Mouse (Mus musculus): ENCODE results near the gene Esrrg. TPM values are rescaled to one million over a fixed set of nuclear protein-coding genes. Genes with fewer than 3 reads are reported as not detected.

Gene Esrrg
- polyA plus RNA-seq, 1 experiment from 2014 or later, result 14.6 TPM

DNA sequence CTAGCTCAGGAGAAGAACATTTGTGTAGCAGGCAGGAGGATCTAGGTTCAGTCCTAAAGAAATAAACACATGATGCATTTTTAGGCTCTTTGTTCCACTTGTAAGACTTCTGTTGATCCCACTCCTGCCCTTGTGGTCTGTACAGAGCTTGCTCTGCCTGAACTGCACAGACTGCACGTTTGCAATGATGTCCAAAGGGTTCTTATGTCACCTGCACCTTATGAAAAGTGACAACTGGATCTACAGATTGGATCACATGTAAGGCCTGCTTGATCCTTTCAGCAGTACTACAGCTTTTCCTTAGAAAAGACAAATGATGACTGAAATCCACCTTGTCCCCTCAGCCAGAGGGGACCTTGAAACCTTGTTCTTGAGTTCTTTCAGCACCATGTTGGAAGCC lies 70.7 kb downstream of the Esrrg start:
- Histone ChIP-seq H3K9me3 (ENCODE audit: control insufficient read depth, low read length) (no peaks in the 10 kb centered on the region), H3K9ac (ENCODE audit: low read depth, low read length) (no peak overlapping the region), H3K4me1 (replicated peaks; ENCODE audit: control insufficient read depth, insufficient read depth, low read length) (no peaks in the 10 kb centered on the region), H3K4me3 (ENCODE audit: low read depth, low read length) (no peak overlapping the region), H3K4me2 (replicated peaks; ENCODE audit: low read depth, low read length) (no peak overlapping the region), H3K27ac (ENCODE audit: low read depth, low read length) (no peak overlapping the region), H3K36me3 (ENCODE audit: control insufficient read depth, insufficient read depth, low read length) (no peaks in the 10 kb centered on the region), H3K27me3 (ENCODE audit: control insufficient read depth, insufficient read depth, low read length) (no peaks in the 10 kb centered on the region)
- no peak for ATAC-seq (ENCODE audit: low FRiP score)
- 67% methylated on average over 1 of the region's 1 CpGs for WGBS
- no peak for DNase-seq (ENCODE audit: low spot score)

DNA sequence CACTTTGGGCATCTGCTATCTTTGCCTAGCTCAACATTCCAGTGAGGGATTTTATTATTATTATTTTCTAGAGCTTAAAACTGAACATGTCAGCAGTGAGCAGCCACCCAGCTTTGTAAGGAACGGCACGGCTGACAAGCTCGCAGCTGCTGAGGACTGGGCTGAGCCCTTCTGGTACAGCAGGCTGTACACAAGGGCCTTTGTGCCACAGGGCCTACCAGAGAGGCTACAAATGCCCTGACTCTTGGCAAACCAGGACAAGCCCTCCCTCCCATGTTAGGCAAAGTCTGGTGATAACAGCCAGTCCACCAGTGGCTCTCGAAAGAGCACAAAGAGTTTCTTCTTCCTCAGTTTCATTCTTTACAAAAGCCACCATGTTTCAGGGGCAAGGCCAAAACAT lies 75.9 kb downstream of the Esrrg start:
- no peak for ATAC-seq (ENCODE audit: low FRiP score)
- H3K36me3 ChIP-seq (ENCODE audit: control insufficient read depth, insufficient read depth, low read length), result no peaks in the 10 kb centered on the region
- no peaks in the 10 kb centered on the region for H3K9me3 ChIP-seq (ENCODE audit: control insufficient read depth, low read length)
- no peak for DNase-seq (ENCODE audit: low spot score)
- no peak overlapping the region for H3K9ac ChIP-seq (ENCODE audit: low read depth, low read length)
- H3K4me2 ChIP-seq (replicated peaks; ENCODE audit: low read depth, low read length), result no peak overlapping the region
- no peak overlapping the region for H3K27ac ChIP-seq (ENCODE audit: low read depth, low read length)
- 90% methylated on average over 4 of the region's 4 CpGs for WGBS
- H3K4me3 ChIP-seq (ENCODE audit: low read depth, low read length), result no peak overlapping the region
- no peaks in the 10 kb centered on the region for H3K27me3 ChIP-seq (ENCODE audit: control insufficient read depth, insufficient read depth, low read length)
- H3K4me1 ChIP-seq (replicated peaks; ENCODE audit: control insufficient read depth, insufficient read depth, low read length), result no peaks in the 10 kb centered on the region

DNA sequence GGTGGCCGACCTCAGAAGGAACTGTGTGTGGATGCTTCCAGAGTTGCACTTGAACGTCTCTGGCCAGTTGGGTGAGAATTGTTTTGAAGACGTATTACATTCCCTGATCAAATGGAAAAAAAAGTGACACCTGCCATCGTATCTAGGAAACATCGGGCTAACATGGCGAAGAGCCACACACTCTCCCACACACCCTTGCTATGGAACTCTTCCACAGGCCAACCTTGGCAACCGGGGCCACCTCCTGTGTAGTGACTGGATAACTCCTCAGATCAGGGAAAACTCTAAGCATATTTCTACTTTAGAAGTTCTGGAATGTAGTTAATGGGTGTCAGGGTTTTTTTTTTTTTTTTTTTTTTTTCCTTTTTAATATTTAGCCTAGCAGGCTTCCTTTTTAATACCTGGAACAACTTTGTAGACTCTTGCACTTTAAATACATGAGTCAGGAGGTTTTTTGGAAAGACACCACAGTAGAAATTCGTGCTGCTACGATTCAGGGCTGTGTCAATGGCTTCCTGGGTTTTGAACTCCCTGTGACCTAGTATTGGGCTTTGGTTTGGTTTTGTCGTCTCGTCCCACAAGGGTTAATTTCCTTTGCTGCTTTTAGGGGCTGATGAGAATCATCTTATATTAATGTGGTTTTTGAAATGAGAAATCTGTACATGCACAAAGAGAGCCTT lies 83.4 kb downstream of the Esrrg start:
- Histone ChIP-seq H3K27ac (ENCODE audit: low read depth, low read length) (no peak overlapping the region), H3K4me1 (replicated peaks; ENCODE audit: control insufficient read depth, insufficient read depth, low read length) (no peaks in the 10 kb centered on the region), H3K36me3 (ENCODE audit: control insufficient read depth, insufficient read depth, low read length) (no peaks in the 10 kb centered on the region), H3K4me3 (ENCODE audit: low read depth, low read length) (no peak overlapping the region), H3K9ac (ENCODE audit: low read depth, low read length) (no peak overlapping the region), H3K9me3 (ENCODE audit: control insufficient read depth, low read length) (no peaks in the 10 kb centered on the region), H3K27me3 (ENCODE audit: control insufficient read depth, insufficient read depth, low read length) (no peaks in the 10 kb centered on the region), H3K4me2 (replicated peaks; ENCODE audit: low read depth, low read length) (no peak overlapping the region)
- ATAC-seq (ENCODE audit: low FRiP score) (no peak), DNase-seq (ENCODE audit: low spot score) (no peak)
- 90% methylated on average over 11 of the region's 11 CpGs for WGBS

DNA sequence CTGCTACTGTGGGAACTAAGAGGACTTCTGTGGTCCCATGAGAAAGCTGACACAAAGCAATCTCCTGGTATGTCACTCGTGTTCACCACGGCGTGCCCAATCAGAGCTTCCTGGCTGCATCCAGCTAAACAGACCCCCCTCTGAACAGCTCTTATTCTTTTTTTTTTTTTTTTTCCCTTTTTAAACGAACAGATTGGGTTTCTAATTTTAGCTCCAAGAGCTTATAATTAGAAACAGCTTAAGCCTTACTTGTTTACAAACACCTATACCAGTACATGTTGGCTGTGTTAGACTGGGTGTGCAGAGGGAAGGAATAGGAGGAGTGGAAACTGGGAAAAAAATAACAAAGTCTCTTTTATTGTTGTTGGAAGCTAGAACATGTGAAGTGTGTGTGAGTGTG lies 86.3 kb downstream of the Esrrg start:
- no peak overlapping the region for H3K4me3 ChIP-seq (ENCODE audit: low read depth, low read length)
- no peak overlapping the region for H3K9ac ChIP-seq (ENCODE audit: low read depth, low read length)
- ATAC-seq (ENCODE audit: low FRiP score), result no peak
- H3K36me3 ChIP-seq (ENCODE audit: control insufficient read depth, insufficient read depth, low read length), result no peaks in the 10 kb centered on the region
- H3K4me2 ChIP-seq (replicated peaks; ENCODE audit: low read depth, low read length), result no peak overlapping the region
- 57% methylated on average over 4 of the region's 4 CpGs for WGBS
- H3K27ac ChIP-seq (ENCODE audit: low read depth, low read length), result no peak overlapping the region
- DNase-seq (ENCODE audit: low spot score), result no peak
- no peaks in the 10 kb centered on the region for H3K27me3 ChIP-seq (ENCODE audit: control insufficient read depth, insufficient read depth, low read length)
- H3K9me3 ChIP-seq (ENCODE audit: control insufficient read depth, low read length), result no peaks in the 10 kb centered on the region
- no peaks in the 10 kb centered on the region for H3K4me1 ChIP-seq (replicated peaks; ENCODE audit: control insufficient read depth, insufficient read depth, low read length)

DNA sequence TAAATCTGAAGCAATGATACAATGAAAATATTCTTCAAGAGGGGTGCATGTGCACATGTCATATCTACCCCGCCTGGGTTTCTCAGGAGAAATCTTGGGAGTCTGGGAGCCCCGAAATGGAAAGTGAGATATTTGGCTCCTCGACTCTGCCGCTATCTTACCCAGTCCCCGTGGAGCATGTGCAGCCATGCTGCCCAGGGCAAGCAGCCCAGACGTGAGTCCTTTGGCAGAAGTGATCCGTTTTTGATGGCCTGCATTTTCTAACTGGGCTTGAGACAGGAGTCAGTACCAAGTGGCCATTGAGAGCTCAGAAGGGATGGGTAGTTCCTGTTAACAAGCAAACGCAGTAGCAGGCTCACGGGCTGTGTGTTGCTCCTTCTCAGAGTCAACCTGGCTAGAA lies 89.6 kb downstream of the Esrrg start:
- no peaks in the 10 kb centered on the region for H3K9me3 ChIP-seq (ENCODE audit: control insufficient read depth, low read length)
- WGBS, result 90% methylated on average over 9 of the region's 9 CpGs
- no peaks in the 10 kb centered on the region for H3K27me3 ChIP-seq (ENCODE audit: control insufficient read depth, insufficient read depth, low read length)
- no peak for DNase-seq (ENCODE audit: low spot score)
- H3K4me2 ChIP-seq (replicated peaks; ENCODE audit: low read depth, low read length), result no peak overlapping the region
- H3K4me1 ChIP-seq (replicated peaks; ENCODE audit: control insufficient read depth, insufficient read depth, low read length), result no peaks in the 10 kb centered on the region
- H3K4me3 ChIP-seq (ENCODE audit: low read depth, low read length), result no peak overlapping the region
- H3K9ac ChIP-seq (ENCODE audit: low read depth, low read length), result no peak overlapping the region
- no peak overlapping the region for H3K27ac ChIP-seq (ENCODE audit: low read depth, low read length)
- no peaks in the 10 kb centered on the region for H3K36me3 ChIP-seq (ENCODE audit: control insufficient read depth, insufficient read depth, low read length)
- no peak for ATAC-seq (ENCODE audit: low FRiP score)

DNA sequence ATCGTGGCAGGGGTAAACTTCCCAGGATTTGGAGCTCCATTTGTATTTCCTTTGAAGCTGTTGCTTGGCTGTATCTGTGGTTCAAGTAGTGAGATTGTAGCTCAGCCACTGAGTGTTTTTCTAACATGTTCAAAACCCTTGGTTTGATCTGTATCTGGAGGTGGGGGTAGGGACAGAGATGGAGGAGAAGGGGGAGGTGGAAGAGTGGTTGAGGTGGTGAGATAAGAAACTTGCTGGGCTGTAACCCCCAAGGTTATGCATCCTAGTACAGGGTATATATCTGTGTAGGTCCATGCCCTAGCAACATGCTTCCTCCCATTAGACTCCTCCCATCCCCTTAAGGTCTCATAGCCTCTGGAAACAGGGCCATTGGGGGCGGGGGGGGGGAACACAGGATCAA lies 92.4 kb downstream of the Esrrg start:
- ATAC-seq (ENCODE audit: low FRiP score) (no peak), DNase-seq (ENCODE audit: low spot score) (no peak)

DNA sequence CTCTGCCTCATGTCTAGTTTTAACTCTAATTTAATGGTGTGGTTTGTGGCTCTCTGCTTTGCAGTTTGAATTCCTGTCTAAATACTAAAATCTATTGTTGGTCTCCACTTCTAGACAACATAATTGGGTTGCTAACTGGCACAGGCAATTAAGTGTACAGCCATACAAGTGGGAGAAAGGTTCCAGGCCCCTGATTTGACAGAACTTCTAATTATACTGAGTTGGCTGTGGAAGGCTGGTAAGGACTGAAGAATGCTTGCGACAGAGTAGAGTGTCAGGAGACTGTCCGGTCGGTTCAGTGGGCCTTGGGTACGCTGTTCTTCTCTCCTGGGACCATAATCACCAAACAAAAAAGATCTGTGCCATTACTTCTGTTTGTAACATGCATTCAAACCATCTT lies 96.3 kb downstream of the Esrrg start:
- WGBS, result 95% methylated on average over 4 of the region's 4 CpGs
- no peaks in the 10 kb centered on the region for H3K27me3 ChIP-seq (ENCODE audit: control insufficient read depth, insufficient read depth, low read length)
- ATAC-seq (ENCODE audit: low FRiP score) (no peak), DNase-seq (ENCODE audit: low spot score) (no peak)
- H3K4me1 ChIP-seq (replicated peaks; ENCODE audit: control insufficient read depth, insufficient read depth, low read length), result no peaks in the 10 kb centered on the region
- H3K9ac ChIP-seq (ENCODE audit: low read depth, low read length), result no peak overlapping the region
- no peak overlapping the region for H3K27ac ChIP-seq (ENCODE audit: low read depth, low read length)
- H3K9me3 ChIP-seq (ENCODE audit: control insufficient read depth, low read length), result no peaks in the 10 kb centered on the region
- no peaks in the 10 kb centered on the region for H3K36me3 ChIP-seq (ENCODE audit: control insufficient read depth, insufficient read depth, low read length)
- H3K4me3 ChIP-seq (ENCODE audit: low read depth, low read length), result no peak overlapping the region
- no peak overlapping the region for H3K4me2 ChIP-seq (replicated peaks; ENCODE audit: low read depth, low read length)

More for the DNA sequence above, 92.4 kb downstream of the Esrrg start:
- 90% methylated on average over 2 of the region's 2 CpGs for WGBS
- Histone ChIP-seq H3K36me3 (ENCODE audit: control insufficient read depth, insufficient read depth, low read length) (no peaks in the 10 kb centered on the region), H3K9ac (ENCODE audit: low read depth, low read length) (no peak overlapping the region), H3K4me2 (replicated peaks; ENCODE audit: low read depth, low read length) (no peak overlapping the region), H3K4me3 (ENCODE audit: low read depth, low read length) (no peak overlapping the region), H3K27ac (ENCODE audit: low read depth, low read length) (no peak overlapping the region), H3K9me3 (ENCODE audit: control insufficient read depth, low read length) (no peaks in the 10 kb centered on the region), H3K27me3 (ENCODE audit: control insufficient read depth, insufficient read depth, low read length) (no peaks in the 10 kb centered on the region), H3K4me1 (replicated peaks; ENCODE audit: control insufficient read depth, insufficient read depth, low read length) (no peaks in the 10 kb centered on the region)

DNA sequence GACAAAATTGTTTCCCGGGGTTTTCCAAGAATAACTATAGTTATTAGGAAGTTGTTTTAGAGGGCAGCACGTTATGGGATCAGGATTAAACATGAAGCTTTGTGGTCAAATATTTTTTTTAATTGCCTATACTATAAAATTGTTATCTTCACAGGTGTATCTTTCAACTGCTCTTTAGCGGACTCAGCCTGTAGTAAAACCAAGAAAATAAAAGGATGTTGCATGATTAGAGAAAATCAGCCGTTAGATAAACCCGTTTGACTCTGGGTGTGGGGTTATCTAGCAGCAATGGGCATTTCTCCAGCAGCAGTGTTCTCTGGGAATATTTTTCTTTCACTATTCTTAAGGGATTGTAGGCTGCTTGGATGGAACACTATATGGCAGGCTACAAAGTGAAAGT lies 96.8 kb downstream of the Esrrg start:
- 90% methylated on average over 5 of the region's 5 CpGs for WGBS
- Histone ChIP-seq H3K4me2 (replicated peaks; ENCODE audit: low read depth, low read length) (no peak overlapping the region), H3K9ac (ENCODE audit: low read depth, low read length) (no peak overlapping the region), H3K4me1 (replicated peaks; ENCODE audit: control insufficient read depth, insufficient read depth, low read length) (no peaks in the 10 kb centered on the region), H3K4me3 (ENCODE audit: low read depth, low read length) (no peak overlapping the region), H3K27ac (ENCODE audit: low read depth, low read length) (no peak overlapping the region), H3K9me3 (ENCODE audit: control insufficient read depth, low read length) (no peaks in the 10 kb centered on the region), H3K27me3 (ENCODE audit: control insufficient read depth, insufficient read depth, low read length) (no peaks in the 10 kb centered on the region), H3K36me3 (ENCODE audit: control insufficient read depth, insufficient read depth, low read length) (no peaks in the 10 kb centered on the region)
- ATAC-seq (ENCODE audit: low FRiP score), result no peak
- DNase-seq (ENCODE audit: low spot score), result no peak

DNA sequence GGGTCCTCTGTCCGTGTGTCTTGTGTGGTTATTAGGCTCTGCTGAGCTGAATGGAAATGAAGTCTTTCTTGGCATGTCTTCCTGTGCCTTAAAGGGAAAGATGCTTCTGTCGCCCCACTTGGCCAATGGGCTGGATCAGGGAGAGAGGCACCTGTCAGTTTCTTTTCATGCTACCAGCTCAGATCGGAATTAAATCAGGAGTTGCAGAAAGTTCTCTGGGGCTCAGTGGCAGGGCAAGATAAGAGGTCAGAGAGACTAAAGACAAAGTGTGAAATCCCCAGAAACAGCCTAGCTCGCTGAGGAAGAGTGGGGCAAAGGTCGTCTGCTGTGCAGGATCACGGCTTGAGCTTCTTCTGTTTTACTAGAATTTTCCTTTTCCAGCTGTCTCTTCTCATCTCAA lies 97.5 kb downstream of the Esrrg start:
- no peaks in the 10 kb centered on the region for H3K27me3 ChIP-seq (ENCODE audit: control insufficient read depth, insufficient read depth, low read length)
- no peaks in the 10 kb centered on the region for H3K36me3 ChIP-seq (ENCODE audit: control insufficient read depth, insufficient read depth, low read length)
- H3K4me3 ChIP-seq (ENCODE audit: low read depth, low read length), result no peak overlapping the region
- ATAC-seq (ENCODE audit: low FRiP score), result no peak
- WGBS, result 58% methylated on average over 6 of the region's 6 CpGs
- H3K9ac ChIP-seq (ENCODE audit: low read depth, low read length), result no peak overlapping the region
- H3K4me1 ChIP-seq (replicated peaks; ENCODE audit: control insufficient read depth, insufficient read depth, low read length), result no peaks in the 10 kb centered on the region
- no peak overlapping the region for H3K27ac ChIP-seq (ENCODE audit: low read depth, low read length)
- H3K9me3 ChIP-seq (ENCODE audit: control insufficient read depth, low read length), result no peaks in the 10 kb centered on the region
- DNase-seq (ENCODE audit: low spot score), result no peak
- no peak overlapping the region for H3K4me2 ChIP-seq (replicated peaks; ENCODE audit: low read depth, low read length)

Data from hindbrain, embryonic 11.5 days (tissue).